Mouse (Mus musculus) neural tube, embryonic 10.5 days (tissue): ENCODE results near the gene Ncan.
"Not testable (repeated sequence)": the region's sequence is repeated elsewhere in the genome, so short reads cannot be mapped to it uniquely, and the experiment has no call there.

Source experiments
- DNase-seq: peaks from one replicate; pipeline ENCODE4 v3.0.0-alpha.2; 2017; ENCODE audit warnings: low spot score; ENCODE audit errors: extremely low spot score

Gene Ncan

DNA sequence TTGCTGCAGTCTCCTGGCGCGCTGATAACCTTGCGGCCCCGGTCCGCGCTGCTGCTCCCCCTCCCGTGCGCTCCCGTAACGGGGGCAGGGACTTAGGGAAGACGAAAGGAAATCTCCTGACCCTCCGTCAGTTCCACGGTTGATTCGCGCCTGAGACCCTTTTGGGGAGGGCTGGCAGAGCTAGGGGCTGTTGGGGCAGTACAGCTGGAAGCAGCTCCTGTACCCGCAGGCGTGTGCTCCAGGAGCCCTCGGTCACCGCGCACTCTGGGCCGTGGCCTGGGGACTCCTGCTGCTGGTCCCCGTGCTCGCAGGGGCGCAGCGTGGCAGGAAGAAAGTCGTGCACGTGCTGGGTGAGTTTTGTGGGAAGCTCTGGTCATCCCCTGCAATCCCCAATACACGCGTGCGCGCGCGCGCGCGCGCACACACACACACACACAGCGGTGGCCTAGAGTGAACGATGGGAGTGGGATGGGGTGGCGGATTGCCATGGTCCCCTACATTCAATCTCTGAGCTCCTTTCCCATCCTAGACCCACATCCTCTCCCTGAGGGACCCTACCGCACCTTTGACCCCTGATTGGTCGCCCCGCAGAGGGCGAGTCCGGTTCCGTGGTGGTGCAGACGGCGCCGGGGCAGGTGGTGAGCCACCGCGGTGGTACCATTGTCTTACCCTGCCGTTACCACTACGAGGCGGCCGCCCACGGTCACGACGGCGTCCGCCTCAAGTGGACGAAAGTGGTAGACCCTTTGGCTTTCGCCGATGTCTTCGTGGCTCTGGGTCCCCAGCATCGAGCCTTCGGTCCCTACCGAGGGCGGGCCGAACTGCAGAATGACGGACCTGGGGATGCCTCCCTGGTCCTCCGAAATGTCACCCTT lies 36.2 kb downstream of the Ncan start:
- peak; percentile 57 for DNase-seq

DNA sequence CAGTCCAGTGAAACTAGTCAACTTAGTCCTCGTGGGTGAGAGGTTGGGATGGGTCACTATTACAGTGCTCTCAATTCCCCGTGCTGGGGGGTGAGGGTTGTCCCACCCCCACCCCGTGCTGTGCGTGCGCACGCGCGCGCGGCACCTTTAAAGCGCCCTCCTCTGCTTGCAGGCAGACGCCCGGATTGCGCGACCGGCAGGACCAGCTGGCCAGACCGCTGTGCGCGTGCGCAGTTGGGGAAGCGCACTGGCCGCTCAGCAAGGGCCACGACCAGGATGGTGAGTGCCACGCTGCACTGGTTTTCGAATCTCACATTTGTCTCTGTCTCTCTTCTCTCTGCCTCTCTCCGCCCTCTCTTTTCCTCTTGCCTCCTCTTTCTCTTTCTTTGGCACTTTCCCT lies 37.4 kb downstream of the Ncan start, which contains the start of gene Hapln4:
Gene Hapln4, plus strand, starts transcription at position 173 of the 400 bp plus-strand sequence.
- DNase-seq, result peak; percentile 73

DNA sequence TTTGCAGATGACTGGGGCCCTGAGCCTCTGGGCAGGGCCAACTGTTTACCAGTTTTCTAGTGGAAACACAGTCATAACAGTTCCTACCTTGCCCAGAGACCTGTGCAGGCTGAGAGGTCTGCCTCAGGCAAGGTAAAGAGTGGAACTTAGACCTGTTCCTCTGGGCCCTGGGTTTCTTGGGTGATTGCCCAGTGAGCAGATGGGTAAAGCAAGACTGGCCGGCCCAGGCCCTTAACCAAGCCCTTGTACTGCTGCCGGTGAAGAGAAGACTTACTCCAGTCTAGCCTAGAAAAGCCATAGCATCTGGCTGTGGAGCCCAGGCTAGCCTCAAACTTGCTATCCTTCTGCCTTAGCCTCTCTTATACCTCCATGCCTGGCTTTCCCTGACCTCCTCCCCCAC lies 38.7 kb downstream of the Ncan start:
- DNase-seq, result no peak

DNA sequence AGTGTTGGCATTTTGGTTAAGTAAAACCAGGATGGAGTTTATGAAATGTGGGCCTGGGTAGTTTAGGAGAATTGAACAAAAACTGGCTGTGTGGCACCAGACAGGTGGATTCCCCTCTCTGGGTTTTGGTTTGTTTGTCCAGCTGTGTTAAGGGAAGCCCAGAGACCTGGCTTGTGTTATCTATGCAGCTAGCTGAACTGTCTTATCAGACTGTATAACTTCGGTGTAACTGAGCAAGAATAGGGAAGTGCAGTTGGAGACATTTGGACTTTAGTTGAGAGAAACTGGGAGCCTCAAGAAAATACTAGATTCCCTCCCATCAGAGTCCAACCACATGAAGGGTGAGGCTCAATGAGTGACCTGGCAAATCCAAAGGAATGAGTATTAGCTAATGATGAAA lies 47.0 kb downstream of the Ncan start:
- no peak for DNase-seq

DNA sequence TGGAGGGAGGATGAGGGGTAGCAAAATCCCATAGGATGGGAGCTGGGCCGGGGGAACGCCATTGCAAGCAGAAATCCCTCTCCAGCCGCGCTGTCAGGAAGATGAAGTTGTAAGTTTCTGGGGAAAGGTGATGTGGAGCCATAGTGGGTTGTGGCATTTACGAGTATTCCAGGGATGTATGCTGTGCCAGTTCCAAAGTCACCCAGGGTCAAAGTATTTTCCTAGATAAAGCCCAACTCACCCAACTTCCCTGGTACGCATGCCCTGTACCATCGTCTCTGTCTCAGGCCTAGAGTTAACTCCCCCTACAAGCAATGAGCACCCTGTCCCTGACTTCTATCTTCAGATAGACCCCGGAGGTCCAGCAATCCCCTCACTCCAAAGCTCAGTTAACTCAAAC lies 47.6 kb downstream of the Ncan start:
- no peak for DNase-seq

DNA sequence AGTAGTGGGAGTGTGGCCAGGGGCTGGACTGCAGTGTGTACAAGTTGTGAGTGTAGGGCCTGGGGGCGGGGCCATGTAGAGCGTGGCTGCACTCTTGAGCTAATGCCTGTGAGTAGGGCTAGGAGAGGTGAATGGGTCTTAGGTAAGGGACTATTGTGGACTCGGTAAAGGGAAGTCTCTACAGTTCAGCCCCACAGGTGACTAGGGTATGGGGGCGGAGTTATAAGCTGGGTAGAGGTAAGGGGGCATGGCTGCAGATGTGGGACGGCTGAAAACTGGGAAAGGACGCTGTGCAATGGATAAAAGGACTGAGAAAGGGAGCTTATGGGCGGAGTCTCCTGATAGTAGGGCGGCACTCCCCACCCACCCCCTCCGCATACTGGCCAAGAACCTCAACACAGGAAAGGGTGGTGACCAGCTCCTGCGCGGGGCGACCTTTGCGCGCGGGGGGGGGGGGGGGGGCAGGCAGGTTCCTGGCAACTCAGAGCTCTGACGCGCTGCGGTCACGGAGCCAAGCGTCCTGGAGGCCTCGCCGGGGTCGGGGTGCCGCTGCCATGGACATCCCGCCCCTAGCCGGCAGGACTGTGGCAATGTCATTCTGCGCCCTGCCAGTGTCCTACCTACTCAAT lies 48.1 kb downstream of the Ncan start, which contains the start of gene Tm6sf2:
Gene Tm6sf2, plus strand, starts transcription at position 484 of the 629 bp plus-strand sequence.
- DNase-seq, result no peak

DNA sequence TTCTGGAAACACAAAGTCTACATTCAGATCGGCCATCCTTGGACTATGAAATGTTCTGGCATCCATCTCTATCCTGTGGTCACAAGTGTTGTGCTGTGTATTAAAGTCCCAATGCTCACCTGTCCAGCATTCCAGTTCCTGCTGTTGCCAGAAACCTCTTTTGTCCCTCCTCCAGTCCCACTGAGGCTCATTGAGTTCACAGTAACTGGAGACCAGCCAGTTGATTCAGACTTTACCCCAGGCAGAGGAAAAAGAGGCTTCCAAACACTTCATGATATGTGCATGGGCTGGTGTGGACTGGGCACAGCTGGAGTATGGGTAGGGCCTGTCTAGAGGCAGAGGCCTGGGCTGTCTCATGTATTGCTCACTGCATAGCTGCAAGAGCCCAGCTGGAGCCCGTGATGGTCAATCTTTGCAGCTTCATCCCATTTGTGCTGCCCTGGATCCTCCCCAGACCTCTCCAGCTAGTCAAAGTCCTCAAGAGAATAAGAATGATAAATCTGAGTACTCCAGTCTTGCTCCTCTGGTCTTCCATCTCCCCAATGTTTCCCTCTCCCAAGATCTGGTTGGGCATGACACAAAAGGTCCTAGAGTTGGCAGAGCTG lies 48.7 kb downstream of the Ncan start:
- DNase-seq, result no peak

DNA sequence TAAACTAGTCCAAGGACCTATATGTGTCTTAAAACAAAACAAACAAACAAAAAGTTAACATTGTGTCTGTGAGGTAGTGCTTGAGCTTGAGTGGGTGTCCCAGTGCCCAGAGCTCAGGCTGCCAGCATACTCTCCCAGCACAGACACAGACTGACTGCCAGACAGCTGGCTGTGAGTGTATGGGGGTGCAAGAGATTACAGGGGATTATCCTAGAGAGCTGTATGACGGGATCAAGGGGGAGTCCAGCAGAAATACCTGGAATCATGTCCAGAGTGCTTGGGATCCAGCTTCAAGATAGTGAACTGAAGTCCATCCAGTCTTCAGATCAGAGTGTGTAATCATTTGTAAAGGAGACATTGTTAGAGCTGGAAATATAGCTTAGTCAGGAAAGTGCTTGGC lies 63.0 kb downstream of the Ncan start:
- no peak for DNase-seq

DNA sequence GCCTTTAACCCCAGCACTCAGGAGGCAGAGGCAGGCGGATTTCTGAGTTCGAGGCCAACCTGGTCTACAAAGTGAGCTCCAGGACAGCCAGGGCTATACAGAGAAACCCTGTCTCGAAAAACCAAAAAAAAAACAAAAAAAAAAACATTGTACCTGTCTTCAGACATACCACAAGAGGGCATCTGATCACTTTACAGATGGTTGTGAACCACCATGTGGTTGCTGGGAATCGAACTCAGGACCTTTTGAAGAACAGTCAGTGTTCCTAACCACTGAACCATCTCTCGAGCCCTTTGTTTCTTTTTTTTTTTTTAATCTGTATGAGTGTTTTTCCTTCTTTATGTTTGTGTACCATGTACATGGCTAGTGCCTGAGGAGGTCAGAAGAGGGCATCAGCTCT lies 70.2 kb downstream of the Ncan start:
- not testable (repeated sequence) for DNase-seq

DNA sequence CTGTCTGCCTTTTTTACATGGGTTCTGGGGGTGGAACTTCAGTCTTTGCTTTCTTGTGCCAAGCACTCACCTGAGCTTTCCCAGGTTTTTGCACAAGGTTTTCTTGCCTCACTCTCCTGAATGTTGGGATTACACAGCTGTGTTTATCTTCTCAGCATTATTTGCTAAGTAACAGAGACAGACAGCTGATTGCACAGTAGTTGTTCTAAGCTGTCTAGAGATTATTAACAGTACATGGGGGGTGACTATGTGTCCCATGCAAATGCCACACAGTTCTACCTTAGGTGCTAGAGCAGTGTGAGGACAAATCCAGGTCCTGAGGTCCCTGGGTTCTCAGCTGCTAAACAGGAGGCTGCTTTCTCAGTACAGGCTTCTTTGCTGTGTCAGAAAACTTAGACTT lies 71.0 kb downstream of the Ncan start:
- DNase-seq, result no peak

DNA sequence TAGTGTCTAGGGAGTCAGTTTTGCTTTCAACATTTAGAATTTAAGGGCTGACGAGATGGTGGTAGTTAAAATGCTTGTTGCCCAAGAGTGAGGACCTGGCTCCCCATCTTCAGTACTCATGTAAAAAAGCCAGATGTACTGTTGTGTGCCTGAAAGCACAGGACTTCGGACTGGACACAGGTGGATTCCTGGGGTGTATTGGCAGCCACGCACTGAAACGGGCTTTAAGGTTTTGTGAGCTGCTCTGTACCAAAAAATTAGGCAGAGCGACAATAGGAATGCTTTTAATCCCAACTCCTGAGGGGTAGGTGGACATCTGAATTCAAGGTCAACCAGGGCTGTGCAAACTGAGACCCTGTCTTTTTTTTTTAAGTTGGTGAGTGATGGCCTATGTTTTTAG lies 76.7 kb downstream of the Ncan start:
- no peak for DNase-seq
